Mouse (Mus musculus): ENCODE measurements around the gene Kif27.

DNA sequence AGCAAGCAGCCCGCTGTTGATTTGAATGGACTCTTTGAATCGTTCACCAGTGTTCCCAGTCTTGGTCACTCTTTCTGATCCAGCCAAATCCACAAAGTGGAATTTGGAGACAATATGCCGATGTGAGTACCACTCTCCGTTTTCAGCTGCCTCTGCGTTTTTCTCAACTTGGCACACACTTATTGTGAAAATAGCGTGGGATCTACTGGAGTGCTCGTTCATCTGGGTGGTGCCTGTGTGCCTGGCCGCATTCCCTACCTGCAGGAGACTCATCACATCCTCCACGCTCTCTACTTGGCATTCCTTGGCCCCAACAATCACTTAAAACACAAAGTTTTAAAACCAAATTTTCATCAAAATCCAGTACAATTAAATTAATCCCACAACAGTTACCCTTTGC lies 14.4 kb downstream of the Kif27 start:
- TF ChIP-seq ZNF384 (IDR thresholded peaks at IDR 0.05; ENCODE audit: low read depth, low read length) (no peak), EP300 (IDR thresholded peaks at IDR 0.05; ENCODE audit: low read depth in 1 of 2, low read length in 2 of 2) (no peak), POLR2A (IDR thresholded peaks at IDR 0.05; ENCODE audit: control insufficient read depth in 1 of 2, insufficient read depth in 1 of 2, low read depth in 1 of 2, low read length in 2 of 2, poor library complexity in 1 of 2) (no peak), CTCF (IDR thresholded peaks at IDR 0.05 in 2 of 3, conservative IDR thresholded peaks at IDR 0.05 in 1 of 3; ENCODE audit: control insufficient read depth in 1 of 3, insufficient read depth in 1 of 3, low read depth in 2 of 3, low read length in 3 of 3, poor library complexity in 1 of 3, severe bottlenecking in 1 of 3) (no peak), CHD2 (IDR thresholded peaks at IDR 0.05; ENCODE audit: low read length) (no peak), SMC3 (IDR thresholded peaks at IDR 0.05; ENCODE audit: low read depth, low read length) (no peak), ELF1 (IDR thresholded peaks at IDR 0.05; ENCODE audit: low read depth, low read length) (no peak), UBTF (IDR thresholded peaks at IDR 0.05; ENCODE audit: borderline replicate concordance, insufficient read depth, low read depth, low read length) (no peak), USF1 (IDR thresholded peaks at IDR 0.05; ENCODE audit: low read depth, low read length) (no peak), TBP (IDR thresholded peaks at IDR 0.05; ENCODE audit: low read depth, low read length) (no peak)
